Mouse (Mus musculus) lung, adult 2 months (tissue): ENCODE measurements around the gene Gm49416.

Experiments used
- CTCF ChIP-seq: fragments of 200-500 bp; IDR thresholded peaks from 2 replicates; pipeline ENCODE4 v1.5.1; 2011; ENCODE audit warnings: mild to moderate bottlenecking, low read length, control low read depth; ENCODE audit not compliant: insufficient read depth
- POLR2A ChIP-seq: fragments of 200-500 bp; IDR thresholded peaks from 2 replicates; pipeline ENCODE4 v1.6.1; 2011; ENCODE audit warnings: low read depth, mild to moderate bottlenecking, control low read depth, low read length, borderline replicate concordance; ENCODE audit errors: extremely low read depth

DNA sequence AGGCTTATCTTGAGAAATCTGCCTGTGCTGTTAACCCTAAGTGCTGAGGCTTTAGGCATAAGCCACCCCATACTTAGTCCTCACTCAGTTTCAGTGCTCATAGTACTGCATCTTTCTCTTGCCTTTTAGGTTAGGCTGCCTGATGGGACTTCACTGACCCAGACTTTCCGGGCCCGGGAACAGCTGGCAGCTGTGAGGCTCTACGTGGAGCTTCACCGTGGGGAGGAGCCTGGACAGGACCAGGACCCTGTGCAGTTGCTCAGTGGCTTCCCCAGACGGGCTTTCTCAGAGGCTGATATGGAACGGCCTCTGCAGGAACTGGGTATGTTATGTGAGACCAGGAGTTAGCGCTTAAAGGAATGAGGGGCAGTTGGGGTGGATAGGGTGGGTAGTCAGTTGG is 13.7 kb upstream of the Gm49416 start:
- TF ChIP-seq CTCF (no peak), POLR2A (no peak)
